13 mouse cellular contexts compared by ENCODE assay signal in genomic region chr7:112840351-112840750, GRCm38 (mm10).
DNase-seq lines count a peak whose midpoint lies in the region; ATAC-seq and TF ChIP-seq lines count a peak whose summit lies in the region.
"Had no signal": no experiment of that assay in that cellular context is flagged by ENCODE, and none has a peak within 500 bp of the region (broad histone marks: within the 10 kb centered on the region; RNA-seq: fewer than 3 reads in every experiment).

No protein-coding gene starts in this region.

- H3K27me3 ChIP-seq in forebrain, embryonic 13.5 days: no peaks in the 10 kb centered on the region
- no peaks in the 10 kb centered on the region for H3K27me3 ChIP-seq in kidney, adult 2 months (replicated peaks; ENCODE audit: control insufficient read depth, insufficient read depth, low read length)
- H3K27me3 ChIP-seq in midbrain, embryonic 14.5 days (ENCODE audit: control insufficient read depth, insufficient read depth, low read length): no peaks in the 10 kb centered on the region

- 16% methylated on average over 7 of the region's 7 CpGs for WGBS in forebrain, embryonic 13.5 days
- WGBS in kidney, adult 2 months: 48% methylated on average over 7 of the region's 7 CpGs
- WGBS in midbrain, embryonic 14.5 days: 8% methylated on average over 7 of the region's 7 CpGs

- H3K4me1 ChIP-seq in forebrain, embryonic 13.5 days: peaks cover 50% of the 10 kb centered on the region
- peaks cover 13% of the 10 kb centered on the region; the same call in 1 of the 2 replicates for H3K4me1 ChIP-seq in kidney, adult 2 months (ENCODE audit: control insufficient read depth, insufficient read depth, low read length)
- H3K4me1 ChIP-seq in midbrain, embryonic 14.5 days (ENCODE audit: control insufficient read depth, insufficient read depth, low read length): peaks cover 35% of the 10 kb centered on the region
- H3K4me1 ChIP-seq: liver, embryonic 12.5 days had no signal

- peak overlapping the region; percentile 85 for H3K27ac ChIP-seq in forebrain, embryonic 13.5 days
- H3K27ac ChIP-seq in kidney, adult 2 months (ENCODE audit: insufficient read depth, low read depth, low read length): 0 out of 2 replicates have a peak overlapping the region, but pooled peaks have one; percentile 1
- H3K27ac ChIP-seq in midbrain, embryonic 14.5 days (replicated peaks; ENCODE audit: low read depth, low read length): peak overlapping the region; percentile 74; the same call in 1 of the 2 replicates
- H3K27ac ChIP-seq: liver, embryonic 12.5 days had no signal

- 0 out of 2 replicates have a peak, but pooled peaks have one; percentile 17 for ATAC-seq in forebrain, embryonic 13.5 days
- ATAC-seq in midbrain, embryonic 14.5 days (ENCODE audit: low FRiP score, low TSS enrichment): peak; percentile 40; the same call in 1 of the 2 replicates
- ATAC-seq: liver, embryonic 12.5 days had no signal

- H3K4me2 ChIP-seq in forebrain, embryonic 13.5 days: peak overlapping the region; percentile 57
- no peak overlapping the region for H3K4me2 ChIP-seq in midbrain, embryonic 14.5 days (ENCODE audit: low read length)
- H3K4me2 ChIP-seq: liver, embryonic 12.5 days had no signal

- TF ChIP-seq CTCF in kidney, adult 2 months (conservative IDR thresholded peaks at IDR 0.05; ENCODE audit: insufficient read depth, insufficient read length, low read depth, low read length): no peak

- H3K9ac ChIP-seq in forebrain, embryonic 13.5 days: 0 out of 2 replicates have a peak overlapping the region, but pooled peaks have one; percentile 35
- H3K9ac ChIP-seq in midbrain, embryonic 14.5 days (replicated peaks; ENCODE audit: low read length): no peak overlapping the region; the same call in 1 of the 2 replicates
- H3K9ac ChIP-seq: liver, embryonic 12.5 days had no signal

- H3K9me3 ChIP-seq in forebrain, embryonic 13.5 days (replicated peaks): no peaks in the 10 kb centered on the region
- H3K9me3 ChIP-seq in midbrain, embryonic 14.5 days (ENCODE audit: control insufficient read depth, low read length): peaks cover 3% of the 10 kb centered on the region; the same call in 1 of the 2 replicates
- H3K9me3 ChIP-seq: liver, embryonic 12.5 days had no signal

- peak; percentile 71 to 78 for DNase-seq in cerebellum, postnatal 10 days
- DNase-seq in cerebellum, adult 18-20 months: no peak
- peak; percentile 78 for DNase-seq in kidney, adult 2 months
- no peak for DNase-seq in midbrain, embryonic 14.5 days
- no peak for DNase-seq in T-cell, adult 2 months (ENCODE audit: low spot score)
- DNase-seq in liver: no peak
- DNase-seq in right cerebral cortex, postnatal 25 days: no peak
- DNase-seq: cerebellum, adult 9-10 months; gastrocnemius, postnatal 36 days; heart, postnatal 36 days; layer of hippocampus, postnatal 36 days had no signal

- H3K4me3 ChIP-seq in forebrain, embryonic 13.5 days: no peak overlapping the region
- H3K4me3 ChIP-seq in kidney, adult 2 months (ENCODE audit: insufficient read depth, low read depth, low read length): no peak overlapping the region
- no peak overlapping the region for H3K4me3 ChIP-seq in midbrain, embryonic 14.5 days (replicated peaks; ENCODE audit: low read depth, low read length)
- H3K4me3 ChIP-seq: liver, embryonic 12.5 days had no signal

- no peaks in the 10 kb centered on the region for H3K36me3 ChIP-seq in forebrain, embryonic 13.5 days (ENCODE audit: poor library complexity, severe bottlenecking)
- no peaks in the 10 kb centered on the region; the same call in 1 of the 2 replicates for H3K36me3 ChIP-seq in kidney, adult 2 months (ENCODE audit: control insufficient read depth, insufficient read depth, low read length)
- H3K36me3 ChIP-seq in midbrain, embryonic 14.5 days (ENCODE audit: control insufficient read depth, insufficient read depth, low read length): no peaks in the 10 kb centered on the region
- H3K36me3 ChIP-seq: liver, embryonic 12.5 days had no signal

- TF ChIP-seq POLR2A in kidney, adult 2 months (IDR thresholded peaks at IDR 0.05; ENCODE audit: low read depth, low read length): no peak

Comparison
In these comparisons a context has a peak if more than half of its experiments do, and no peak if none do; other contexts are left out.
1. DNase-seq: peak in cerebellum, postnatal 10 days (2 of 2) and kidney, adult 2 months (single experiment); none in cerebellum, adult 18-20 months (0 of 2), midbrain, embryonic 14.5 days (single experiment), T-cell, adult 2 months (single experiment), liver (single experiment) and right cerebral cortex, postnatal 25 days (single experiment).
2. H3K27ac ChIP-seq: peak in every context shown above with its lines; median percentile 85 in forebrain, embryonic 13.5 days; 74 in midbrain, embryonic 14.5 days; 1 in kidney, adult 2 months.